Mouse (Mus musculus) heart, adult 18-20 months (tissue): ENCODE measurements around the gene Rhbdf2. TPM values are rescaled to one million over a fixed set of nuclear protein-coding genes. Genes with fewer than 3 reads are reported as not detected.

Experiments used
- DNase-seq, 2 experiments: peaks; one replicate each; pipeline ENCODE4 v3.0.0; 2021 to 2022; ENCODE audit warnings: mixed read lengths in 1 of 2
- total RNA-seq, 2 experiments: library from RNA; stranded (reverse); gene quantifications; 2 replicates each; pipeline ENCODE4 v1.2.3; 2021

The Rhbdf2 gene
- total RNA-seq, 2 experiments from 2014 or later, result 10.6 to 11.5 TPM

GRCm38 (mm10) chr11:116589020-116589531, 37.7 kb downstream of the Rhbdf2 start:
- DNase-seq, result peak in 1 of 2 experiments; percentile 21

DNA sequence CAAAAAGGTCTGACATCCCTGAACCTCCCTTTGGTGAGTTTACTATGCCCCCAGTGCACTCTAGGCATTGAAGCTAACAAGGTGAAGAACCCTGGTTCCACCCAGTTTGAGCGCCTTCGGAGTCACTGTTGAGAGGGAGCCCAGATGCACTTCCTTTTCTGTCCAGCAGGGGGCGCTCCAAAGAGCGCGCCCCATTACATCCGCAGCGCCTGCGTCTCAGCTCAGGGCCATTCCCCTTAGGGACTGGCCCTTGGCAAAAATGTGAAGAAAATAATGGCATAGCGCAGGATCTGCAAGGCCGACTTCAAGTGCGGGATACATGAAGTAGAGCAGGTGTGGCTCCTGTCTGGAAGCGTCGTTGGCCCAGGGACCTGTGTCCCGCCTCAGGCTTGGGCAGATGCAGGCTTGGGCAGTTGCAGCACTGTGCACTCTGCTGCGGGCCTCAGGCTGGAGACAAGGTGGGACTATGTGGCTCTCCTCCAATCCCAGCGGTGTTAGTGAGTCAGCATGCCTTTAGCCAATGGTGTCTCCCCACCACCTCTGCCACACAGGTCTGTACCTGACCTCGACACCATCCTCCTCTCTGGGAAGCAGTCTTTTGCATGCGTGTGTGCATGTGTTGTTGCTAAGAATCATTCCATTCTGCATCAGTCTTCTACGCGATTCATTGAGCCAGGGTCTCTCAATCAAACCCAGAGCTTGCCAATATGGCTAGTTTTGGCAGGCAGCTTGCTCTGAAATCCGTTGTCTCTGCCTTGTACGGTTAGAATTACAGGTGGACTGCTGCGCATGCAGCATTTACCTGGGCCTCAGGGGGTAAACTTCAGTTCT, 39.8 kb downstream of the Rhbdf2 start:
- DNase-seq, result peak; percentile 69 to 86

DNA sequence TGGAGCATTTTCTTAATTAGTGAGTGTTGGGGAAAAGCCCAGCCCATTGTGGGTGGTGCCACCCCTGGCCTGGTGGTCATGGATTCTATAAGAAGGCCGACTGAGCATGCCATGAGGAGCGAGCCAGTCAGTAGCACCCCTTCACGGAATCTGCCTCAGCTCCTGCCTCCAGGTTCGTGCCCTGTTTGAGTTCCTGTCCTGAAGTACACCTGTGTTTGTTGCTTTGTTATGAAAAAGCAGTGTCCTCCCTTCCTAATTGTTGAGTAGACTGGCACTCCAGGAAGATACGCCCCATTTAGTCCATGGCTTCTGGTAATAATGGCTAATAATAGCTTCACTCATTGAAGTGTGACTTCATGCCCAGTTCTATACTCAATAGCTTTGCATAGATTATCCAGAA, 40.5 kb downstream of the Rhbdf2 start, which contains the start of gene Aanat:
Aanat (plus strand) TSS at position 123 of the 400 bp plus-strand sequence.
- DNase-seq, result no peak

GRCm38 (mm10) chr11:116585682-116586081, 41.1 kb downstream of the Rhbdf2 start:
- no peak for DNase-seq

DNA sequence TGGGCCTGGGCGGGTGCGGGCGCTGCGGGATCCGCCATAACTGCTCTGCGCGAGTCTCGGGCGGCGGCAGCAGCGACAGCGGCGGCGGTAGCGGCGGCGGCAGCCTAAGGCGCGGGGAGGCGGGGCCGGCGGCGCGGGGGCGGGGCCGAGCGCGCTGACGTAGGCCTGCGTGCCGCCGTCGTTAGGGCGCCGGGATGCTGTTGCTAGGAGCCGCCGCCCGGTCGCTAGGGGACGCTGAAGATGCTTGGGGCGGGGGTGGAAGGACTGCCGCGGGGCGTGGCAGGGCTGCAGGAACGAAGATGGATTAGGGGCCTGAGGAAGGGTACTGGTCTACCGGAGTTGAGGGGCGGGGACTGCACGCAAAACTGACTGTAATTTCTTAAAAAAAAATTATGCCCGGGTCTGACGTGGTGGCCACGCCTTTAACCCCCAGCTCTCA, 45.4 kb downstream of the Rhbdf2 start, which contains the start of gene Ube2o:
Ube2o (minus strand) TSS at position 72 of the 439 bp plus-strand sequence.
- DNase-seq, result peak; percentile 86 to 89

- DNase-seq, result peak; percentile 51 to 67
Measured at GRCm38 (mm10) chr11:116580711-116581375, 46.0 kb downstream of the Rhbdf2 start.

- no peak for DNase-seq
Measured at GRCm38 (mm10) chr11:116580031-116580652, 46.7 kb downstream of the Rhbdf2 start.

DNA sequence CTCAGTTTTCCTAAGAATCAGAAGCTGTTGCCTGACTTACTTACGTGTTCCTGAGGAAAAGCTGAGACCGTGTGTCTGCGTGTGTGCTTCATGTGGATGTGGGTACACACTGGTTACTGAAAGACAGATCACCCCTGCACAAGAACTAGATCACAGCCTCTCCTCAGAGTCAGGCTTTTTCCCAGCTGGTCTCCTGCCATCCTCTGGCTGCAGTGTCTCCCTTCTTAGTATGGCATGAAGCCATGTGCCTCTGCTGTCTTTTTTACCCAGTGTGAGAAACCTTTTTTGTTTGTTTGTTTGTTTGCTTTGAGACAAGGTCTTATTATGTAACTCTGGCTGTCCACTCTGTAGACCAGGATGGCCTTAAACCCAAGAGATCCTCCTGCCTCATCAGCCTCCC, 47.5 kb downstream of the Rhbdf2 start:
- peak in 1 of 2 experiments; percentile 41 for DNase-seq

DNA sequence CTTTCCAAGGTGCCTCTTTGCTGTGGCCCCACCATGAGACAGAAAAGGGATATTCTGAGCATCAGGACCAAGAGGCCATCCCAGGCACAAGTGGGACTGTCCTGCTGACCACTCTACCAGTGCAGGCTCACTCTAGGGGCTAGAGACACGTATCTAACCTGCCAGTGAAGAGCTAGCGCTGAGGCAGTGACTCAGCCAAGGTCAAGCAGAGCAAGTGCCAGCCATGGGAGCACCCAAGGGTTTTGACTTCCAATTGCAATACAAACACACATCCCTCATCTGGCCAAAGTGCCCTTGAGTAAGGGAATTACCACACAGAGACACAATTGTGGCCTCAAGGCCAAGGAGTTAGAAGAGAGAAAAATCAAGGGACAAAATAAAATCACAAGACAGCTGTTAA, 51.4 kb downstream of the Rhbdf2 start:
- no peak for DNase-seq

- DNase-seq, result no peak
Measured at GRCm38 (mm10) chr11:116574982-116575381, 51.8 kb downstream of the Rhbdf2 start.

GRCm38 (mm10) chr11:116574486-116574885, 52.3 kb downstream of the Rhbdf2 start:
- DNase-seq, result no peak

GRCm38 (mm10) chr11:116572756-116573543, 53.9 kb downstream of the Rhbdf2 start:
- peak; percentile 43 to 50 for DNase-seq

DNA sequence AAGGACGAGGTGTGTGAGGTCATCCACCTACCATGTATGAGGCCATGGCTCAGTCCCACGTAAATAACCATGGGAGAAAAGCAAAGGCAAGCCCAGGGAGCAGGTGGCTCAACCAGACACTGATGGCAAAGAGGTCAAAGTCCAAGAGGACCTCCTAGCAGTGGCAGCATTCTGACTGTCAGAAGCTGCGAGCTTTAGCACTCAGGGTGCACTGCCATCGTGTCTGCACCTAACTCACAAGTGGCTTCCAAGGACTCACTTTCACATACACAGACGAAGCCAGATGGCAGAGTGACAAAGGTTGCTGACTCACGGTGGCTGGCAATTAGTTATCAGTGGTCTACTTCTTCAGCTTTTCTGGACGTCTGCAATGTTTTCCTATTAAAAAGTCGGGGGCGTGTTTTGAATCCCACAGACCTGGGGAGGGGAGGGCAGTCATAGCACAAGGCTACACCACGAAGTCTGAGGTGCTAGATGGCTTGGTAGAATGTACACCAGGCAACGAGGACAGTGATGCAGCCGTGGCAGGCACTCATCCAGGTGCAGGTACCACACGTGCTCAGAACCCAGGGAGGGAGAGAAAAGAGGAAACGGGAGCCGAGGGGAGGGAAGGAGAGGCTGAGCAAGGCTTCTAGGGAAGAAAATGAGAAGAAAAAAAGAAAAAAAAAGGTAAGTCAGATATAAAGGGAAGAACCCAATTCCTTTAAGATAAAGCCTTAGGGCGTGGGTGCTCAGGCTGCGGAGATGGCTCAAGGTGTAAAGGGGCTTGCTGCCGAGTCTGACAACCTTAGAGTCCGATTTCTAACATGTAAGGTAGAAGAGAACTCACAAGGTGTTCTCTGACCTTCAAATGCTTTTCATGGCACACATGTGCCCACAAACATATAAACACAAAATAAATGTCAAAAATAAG, 54.8 kb downstream of the Rhbdf2 start:
- peak; percentile 71 to 73 for DNase-seq

- no peak for DNase-seq
Measured at GRCm38 (mm10) chr11:116570821-116571220, 56.0 kb downstream of the Rhbdf2 start.

GRCm38 (mm10) chr11:116567531-116567930, 59.3 kb downstream of the Rhbdf2 start:
- no peak for DNase-seq

- DNase-seq, result no peak
Measured at GRCm38 (mm10) chr11:116565283-116566041, 61.4 kb downstream of the Rhbdf2 start.

DNA sequence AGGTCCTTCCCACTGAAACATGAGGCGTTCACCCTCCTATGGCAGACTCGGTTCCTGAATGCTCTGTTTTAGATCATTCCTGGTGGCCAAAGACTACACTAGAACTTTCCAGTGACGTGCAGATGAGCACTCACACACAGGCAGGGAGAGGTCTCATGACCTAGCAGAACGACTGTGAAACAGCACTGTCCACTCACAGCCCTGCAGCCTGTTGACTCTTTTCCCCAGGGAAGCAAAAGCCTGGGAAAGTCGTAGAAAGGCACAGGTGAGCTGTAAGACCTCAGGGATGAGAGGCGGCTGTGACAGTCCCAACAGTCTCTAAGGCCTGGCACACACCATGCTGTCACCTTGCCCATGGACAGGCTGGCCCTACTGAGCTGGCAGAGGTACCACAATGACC, 70.5 kb downstream of the Rhbdf2 start:
- peak in 1 of 2 experiments; percentile 34 for DNase-seq

- no peak for DNase-seq
Measured at GRCm38 (mm10) chr11:116555572-116555971, 71.2 kb downstream of the Rhbdf2 start.

GRCm38 (mm10) chr11:116554171-116554878, 72.5 kb downstream of the Rhbdf2 start:
- DNase-seq, result peak; percentile 45 to 62
